Mouse (Mus musculus) yolk sac, embryonic 10.5 days (tissue): ENCODE measurements around the gene Klhl7.

Source experiments
- DNase-seq: peaks from one replicate; pipeline ENCODE4 v3.0.0-alpha.2; 2017; ENCODE audit warnings: low spot score

Klhl7 gene

GRCm38 (mm10) chr5:24172092-24172491 is 71.7 kb downstream of the Klhl7 start:
- no peak for DNase-seq

- no peak for DNase-seq
Observed at GRCm38 (mm10) chr5:24181514-24182295, 81.3 kb downstream of the Klhl7 start.

- DNase-seq: no peak
Observed at GRCm38 (mm10) chr5:24182296-24182734, 81.9 kb downstream of the Klhl7 start.

- DNase-seq: no peak
Observed at GRCm38 (mm10) chr5:24183096-24183495, 82.7 kb downstream of the Klhl7 start.

- DNase-seq: no peak
Observed at GRCm38 (mm10) chr5:24184011-24184410, 83.6 kb downstream of the Klhl7 start.

GRCm38 (mm10) chr5:24188476-24188875 is 88.1 kb downstream of the Klhl7 start:
- DNase-seq: no peak

GRCm38 (mm10) chr5:24191821-24192220 is 91.4 kb downstream of the Klhl7 start:
- DNase-seq: no peak

- DNase-seq: no peak
Observed at GRCm38 (mm10) chr5:24201006-24201405, 100.6 kb downstream of the Klhl7 start.

GRCm38 (mm10) chr5:24202492-24202891 is 102.1 kb downstream of the Klhl7 start:
- no peak for DNase-seq

- no peak for DNase-seq
Observed at GRCm38 (mm10) chr5:24203266-24203665, 102.9 kb downstream of the Klhl7 start.

- peak; percentile 13 for DNase-seq
Observed at GRCm38 (mm10) chr5:24207965-24208364, 107.6 kb downstream of the Klhl7 start.

GRCm38 (mm10) chr5:24208505-24208904 is 108.1 kb downstream of the Klhl7 start:
- no peak for DNase-seq
